In genomic region chr9:121023526-121024264, GRCm38 (mm10) we compare ENCODE assay signal across 9 mouse cellular contexts.
DNase-seq lines count a peak whose midpoint lies in the region; ATAC-seq and TF ChIP-seq lines count a peak whose summit lies in the region.
"Had no signal": no experiment of that assay in that cellular context is flagged by ENCODE, and none has a peak within 500 bp of the region (broad histone marks: within the 10 kb centered on the region; RNA-seq: fewer than 3 reads in every experiment).

No protein-coding gene starts in this region.

- H3ac ChIP-seq in myocyte (ENCODE audit: control insufficient read depth, insufficient read length): no peak overlapping the region

- no peaks in the 10 kb centered on the region for H3K27me3 ChIP-seq in hindbrain, embryonic 15.5 days
- no peaks in the 10 kb centered on the region for H3K27me3 ChIP-seq in hindbrain, embryonic 14.5 days (ENCODE audit: control insufficient read depth, insufficient read depth, low read length)
- H3K27me3 ChIP-seq in heart, embryonic 14.5 days (ENCODE audit: control insufficient read depth, insufficient read depth, low read length): no peaks in the 10 kb centered on the region
- H3K27me3 ChIP-seq in myocyte (ENCODE audit: control insufficient read depth, insufficient read depth, insufficient read length): no peaks in the 10 kb centered on the region
- H3K27me3 ChIP-seq: embryonic facial prominence, embryonic 15.5 days; limb, embryonic 12.5 days had no signal

- DNase-seq in hindbrain, embryonic 14.5 days (ENCODE audit: low spot score): no peak
- DNase-seq in brain, embryonic 14.5 days (ENCODE audit: low read depth): peak; percentile 77
- DNase-seq in lung, postnatal 14 days: no peak
- DNase-seq in frontal cortex, postnatal 14 days (ENCODE audit: low spot score in 2 of 2): no peak

- WGBS in hindbrain, embryonic 15.5 days: 76% methylated on average over 14 of the region's 14 CpGs
- WGBS in hindbrain, embryonic 14.5 days: 81% methylated on average over 14 of the region's 14 CpGs
- 46% methylated on average over 14 of the region's 14 CpGs for WGBS in heart, embryonic 14.5 days

- H3K9ac ChIP-seq in hindbrain, embryonic 15.5 days: no peak overlapping the region
- no peak overlapping the region for H3K9ac ChIP-seq in hindbrain, embryonic 14.5 days
- no peak overlapping the region; the same call in 1 of the 2 replicates for H3K9ac ChIP-seq in heart, embryonic 14.5 days (ENCODE audit: low read length)
- H3K9ac ChIP-seq: embryonic facial prominence, embryonic 15.5 days; limb, embryonic 12.5 days had no signal

- TF ChIP-seq POLR2A in brain, embryonic 14.5 days (IDR thresholded peaks at IDR 0.05; ENCODE audit: borderline replicate concordance, extremely low read depth, insufficient read depth, insufficient read length, poor library complexity, severe bottlenecking): no peak
- TF ChIP-seq POLR2A in myocyte (IDR thresholded peaks at IDR 0.05; ENCODE audit: insufficient read length, low read depth): no peak

- no peaks in the 10 kb centered on the region for H3K4me1 ChIP-seq in hindbrain, embryonic 15.5 days (replicated peaks)
- no peaks in the 10 kb centered on the region for H3K4me1 ChIP-seq in hindbrain, embryonic 14.5 days (replicated peaks; ENCODE audit: control insufficient read depth, insufficient read depth, low read length)
- H3K4me1 ChIP-seq in heart, embryonic 14.5 days (ENCODE audit: control insufficient read depth in 2 of 2, insufficient read depth in 2 of 2, low read length in 2 of 2): peaks cover 10 to 14% of the 10 kb centered on the region in 2 experiments
- H3K4me1 ChIP-seq: embryonic facial prominence, embryonic 15.5 days; limb, embryonic 12.5 days had no signal

- no peaks in the 10 kb centered on the region for H3K9me3 ChIP-seq in hindbrain, embryonic 15.5 days
- no peaks in the 10 kb centered on the region for H3K9me3 ChIP-seq in hindbrain, embryonic 14.5 days (ENCODE audit: control insufficient read depth, low read length)
- H3K9me3 ChIP-seq in heart, embryonic 14.5 days (ENCODE audit: control insufficient read depth, low read length): no peaks in the 10 kb centered on the region
- H3K9me3 ChIP-seq: embryonic facial prominence, embryonic 15.5 days had no signal

- H3K27ac ChIP-seq in hindbrain, embryonic 15.5 days (replicated peaks): 0 out of 2 replicates have a peak overlapping the region, but pooled peaks have one; percentile 37
- H3K27ac ChIP-seq in hindbrain, embryonic 14.5 days: no peak overlapping the region
- peak overlapping the region; percentile 34 to 61 for H3K27ac ChIP-seq in heart, embryonic 14.5 days (replicated peaks in 1 of 2; ENCODE audit: control insufficient read depth in 1 of 2, insufficient read depth in 1 of 2, low read depth in 2 of 2, low read length in 2 of 2)
- H3K27ac ChIP-seq: embryonic facial prominence, embryonic 15.5 days; limb, embryonic 12.5 days had no signal

- H3K4me2 ChIP-seq in hindbrain, embryonic 15.5 days: no peak overlapping the region
- H3K4me2 ChIP-seq in hindbrain, embryonic 14.5 days (replicated peaks): no peak overlapping the region
- no peak overlapping the region for H3K4me2 ChIP-seq in heart, embryonic 14.5 days (ENCODE audit: low read length)
- H3K4me2 ChIP-seq in myocyte (ENCODE audit: low read depth): no peak overlapping the region
- H3K4me2 ChIP-seq: embryonic facial prominence, embryonic 15.5 days; limb, embryonic 12.5 days had no signal

- H3K4me3 ChIP-seq in hindbrain, embryonic 15.5 days: no peak overlapping the region
- H3K4me3 ChIP-seq in hindbrain, embryonic 14.5 days (replicated peaks; ENCODE audit: low read length): no peak overlapping the region
- no peak overlapping the region for H3K4me3 ChIP-seq in heart, embryonic 14.5 days (ENCODE audit: control insufficient read depth in 1 of 2, insufficient read depth in 1 of 2, low read depth in 1 of 2, low read length in 2 of 2)
- no peak overlapping the region for H3K4me3 ChIP-seq in myocyte
- H3K4me3 ChIP-seq: embryonic facial prominence, embryonic 15.5 days; limb, embryonic 12.5 days had no signal

- no peaks in the 10 kb centered on the region for H3K79me2 ChIP-seq in myocyte (ENCODE audit: control insufficient read depth, insufficient read depth)

- H3K36me3 ChIP-seq in hindbrain, embryonic 15.5 days: no peaks in the 10 kb centered on the region
- no peaks in the 10 kb centered on the region for H3K36me3 ChIP-seq in hindbrain, embryonic 14.5 days (replicated peaks; ENCODE audit: control insufficient read depth, insufficient read depth)
- no peaks in the 10 kb centered on the region for H3K36me3 ChIP-seq in heart, embryonic 14.5 days (ENCODE audit: control insufficient read depth, insufficient read depth, low read length)
- H3K36me3 ChIP-seq in myocyte (ENCODE audit: control insufficient read depth, insufficient read depth): no peaks in the 10 kb centered on the region
- H3K36me3 ChIP-seq: embryonic facial prominence, embryonic 15.5 days; limb, embryonic 12.5 days had no signal

- ATAC-seq in hindbrain, embryonic 15.5 days (ENCODE audit: low FRiP score, low read depth): peak; percentile 61; the same call in 1 of the 2 replicates
- ATAC-seq in hindbrain, embryonic 14.5 days (ENCODE audit: low FRiP score): no peak
- peak; percentile 13; the same call in 1 of the 2 replicates for ATAC-seq in heart, embryonic 14.5 days (ENCODE audit: insufficient number of reproducible peaks, insufficient read depth, low FRiP score, low read depth)

- no peak for TF ChIP-seq CTCF in brain, embryonic 14.5 days (IDR thresholded peaks at IDR 0.05; ENCODE audit: borderline replicate concordance, extremely low read depth, insufficient read depth, insufficient read length)

TF ChIP-seq in myocyte, 11 proteins besides CTCF, POLR2A, EP300 and RAD21:
- TF ChIP-seq CEBPB (IDR thresholded peaks at IDR 0.05; ENCODE audit: insufficient read depth, poor library complexity, severe bottlenecking) (no peak), MYOG (IDR thresholded peaks at IDR 0.05; ENCODE audit: control insufficient read depth in 1 of 3, insufficient read depth in 1 of 3, insufficient read length in 2 of 3, low read depth in 2 of 3) (peak in 2 of 3 experiments; percentile 4 to 52), USF1 (IDR thresholded peaks at IDR 0.05; ENCODE audit: low read depth) (no peak), MAX (IDR thresholded peaks at IDR 0.05; ENCODE audit: low read depth) (no peak)
